Mouse (Mus musculus) midbrain, postnatal 0 days (tissue): ENCODE results near the gene Hist1h3a. TPM values are rescaled to one million over a fixed set of nuclear protein-coding genes. Genes with fewer than 3 reads are reported as not detected.

Experiments
- ATAC-seq: fragments of 200-750 bp; cut with Nextera tagmentation; 2 replicates; pipeline ENCODE4 v1.8.0; 2017; ENCODE audit warnings: moderate number of reproducible peaks, mild to moderate bottlenecking, moderate TSS enrichment, moderate library complexity; ENCODE audit not compliant: low FRiP score
- DNase-seq: peaks from one replicate; pipeline ENCODE4 v3.0.0-alpha.2; 2015; ENCODE audit warnings: low spot score
- H3K27ac ChIP-seq: fragments of 300-500 bp; sonication (generic); 2 replicates; pipeline ENCODE4 v1.5.1; 2014; ENCODE audit warnings: low read depth, mild to moderate bottlenecking, low read length, mixed read lengths
- H3K27me3 ChIP-seq: fragments of 300-500 bp; sonication (generic); 2 replicates; pipeline ENCODE4 v1.6.1; 2014; ENCODE audit warnings: low read length, control low read depth, mixed read lengths; ENCODE audit not compliant: insufficient read depth
- H3K36me3 ChIP-seq: fragments of 300-500 bp; sonication (generic); 2 replicates; pipeline ENCODE4 v1.6.1; 2014; ENCODE audit warnings: low read length, control low read depth, mixed read lengths; ENCODE audit not compliant: insufficient read depth
- H3K4me1 ChIP-seq: fragments of 300-500 bp; sonication (generic); 2 replicates; pipeline ENCODE4 v1.6.1; 2014; ENCODE audit warnings: mild to moderate bottlenecking, control low read depth, antibody characterized with exemption, low read length, mixed read lengths; ENCODE audit not compliant: insufficient read depth
- H3K4me2 ChIP-seq: fragments of 300-500 bp; sonication (generic); 2 replicates; pipeline ENCODE4 v1.6.1; 2014; ENCODE audit warnings: low read depth, mild to moderate bottlenecking, low read length, mixed read lengths; ENCODE audit not compliant: poor library complexity, severe bottlenecking
- H3K4me3 ChIP-seq: fragments of 300-500 bp; sonication (generic); 2 replicates; pipeline ENCODE4 v1.5.1; 2014; ENCODE audit warnings: low read depth, mild to moderate bottlenecking, low read length, moderate library complexity
- H3K9ac ChIP-seq: fragments of 300-500 bp; sonication (generic); replicated peaks from 2 replicates; pipeline ENCODE4 v1.6.1; 2014; ENCODE audit warnings: mild to moderate bottlenecking, low read length, moderate library complexity, mixed read lengths; ENCODE audit not compliant: poor library complexity, severe bottlenecking
- H3K9me3 ChIP-seq: fragments of 300-500 bp; sonication (generic); 2 replicates; pipeline ENCODE4 v1.6.1; 2016; ENCODE audit warnings: low read length, control low read depth
- CTCF ChIP-seq: IDR thresholded peaks from 2 replicates; pipeline ENCODE4 v1.5.1; 2016; ENCODE audit warnings: antibody characterized with exemption, mild to moderate bottlenecking
- WGBS: fragments of 180-500 bp; shearing (Covaris S2); extraction: QIAGEN DNeasy Blood & Tissue Kit; methylation state at CpG from one replicate; pipeline ENCODE4 v1.1.7; 2014; 5-methylcytosine and 5-hydroxymethylcytosine counted together
- polyA plus RNA-seq: library from polyadenylated mRNA; unstranded; fragments of >200 nt; fragmentation: Nextera tagmentation; extraction: Ambion mirVana; gene quantifications from 2 replicates; pipeline ENCODE4 v1.2.1, GENCODE M21; 2015
- total RNA-seq: library from RNA; depleted of rRNA; stranded (reverse); fragments of >200 nt; gene quantifications from 2 replicates; pipeline ENCODE4 v1.2.3, GENCODE M21; 2014

The Hist1h3a gene
- total and polyA plus RNA-seq, 2 experiments from 2014 or later = 0.99 to 620 TPM

DNA sequence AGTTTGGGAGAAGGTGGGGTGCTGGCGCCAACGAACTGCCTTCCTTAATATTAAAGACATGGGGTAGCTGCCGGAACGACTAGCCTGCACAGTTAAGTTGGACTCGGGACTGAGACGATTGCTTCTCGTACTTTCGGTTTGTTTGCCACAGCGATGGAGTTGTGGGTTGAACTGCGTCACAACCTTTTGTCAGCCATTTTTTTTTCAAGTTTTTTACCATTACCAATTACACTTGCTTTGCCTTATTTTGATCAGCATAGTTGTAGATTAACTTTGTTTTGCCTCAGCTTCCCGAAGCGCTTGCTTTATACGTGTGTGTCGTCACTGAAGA lies 22.3 kb downstream of the Hist1h3a start:
- H3K4me3 ChIP-seq = peak overlapping the region; percentile 56
- no peak; the same call in 1 of the 2 replicates for ATAC-seq

DNA sequence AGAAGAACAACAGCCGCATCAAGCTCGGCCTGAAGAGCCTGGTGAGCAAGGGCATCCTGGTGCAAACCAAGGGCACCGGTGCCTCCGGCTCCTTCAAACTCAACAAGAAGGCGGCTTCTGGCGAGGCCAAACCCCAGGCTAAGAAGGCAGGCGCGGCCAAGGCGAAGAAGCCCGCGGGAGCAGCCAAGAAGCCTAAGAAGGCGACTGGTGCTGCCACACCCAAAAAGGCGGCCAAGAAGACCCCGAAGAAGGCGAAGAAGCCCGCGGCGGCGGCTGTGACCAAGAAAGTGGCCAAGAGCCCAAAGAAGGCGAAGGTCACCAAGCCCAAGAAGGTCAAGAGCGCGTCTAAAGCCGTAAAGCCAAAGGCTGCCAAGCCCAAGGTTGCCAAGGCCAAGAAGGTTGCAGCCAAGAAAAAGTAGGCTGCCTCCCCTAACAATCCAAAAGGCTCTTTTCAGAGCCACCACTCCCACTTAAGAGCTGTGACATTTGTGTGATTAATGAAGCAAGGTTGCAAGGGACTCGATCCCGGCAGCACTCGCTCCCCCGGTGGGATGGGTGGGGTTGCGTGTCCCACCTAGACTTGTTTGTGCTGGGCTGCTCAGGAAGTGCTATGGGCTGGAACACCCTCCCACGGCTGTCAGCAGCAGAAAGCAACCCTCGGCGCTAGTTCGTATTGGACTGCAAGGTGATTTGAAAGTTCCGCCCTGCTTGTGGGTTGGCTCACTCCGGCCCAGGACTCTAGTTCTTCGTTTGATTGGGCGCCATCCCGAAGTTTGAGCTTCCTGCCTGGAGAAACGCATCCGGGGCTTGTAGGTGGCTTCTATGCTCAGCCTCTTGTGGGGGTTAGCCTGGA lies 22.9 kb downstream of the Hist1h3a start:
- Histone ChIP-seq H3K9me3 (no peaks in the 10 kb centered on the region), H3K4me1 (no peaks in the 10 kb centered on the region), H3K4me2 (peak overlapping the region; percentile 99), H3K9ac (peak overlapping the region; percentile 55), H3K36me3 (no peaks in the 10 kb centered on the region), H3K4me3 (peak overlapping the region; percentile 56), H3K27ac (peak overlapping the region; percentile 78), H3K27me3 (no peaks in the 10 kb centered on the region)
- TF ChIP-seq CTCF = no peak
- ATAC-seq (peak; percentile 89), DNase-seq (peak; percentile 97)
- WGBS = 1% methylated on average over 39 of the region's 39 CpGs

More for the DNA sequence above, 22.3 kb downstream of the Hist1h3a start:
- no peak for DNase-seq
- TF ChIP-seq CTCF = no peak
- no peaks in the 10 kb centered on the region for H3K4me1 ChIP-seq
- no peaks in the 10 kb centered on the region for H3K9me3 ChIP-seq
- H3K4me2 ChIP-seq = peak overlapping the region; percentile 99
- peak overlapping the region; percentile 44 for H3K27ac ChIP-seq
- 1% methylated on average over 14 of the region's 14 CpGs for WGBS
- H3K36me3 ChIP-seq = no peaks in the 10 kb centered on the region
- H3K27me3 ChIP-seq = no peaks in the 10 kb centered on the region
- peak overlapping the region; percentile 55; the same call in 1 of the 2 replicates for H3K9ac ChIP-seq

DNA sequence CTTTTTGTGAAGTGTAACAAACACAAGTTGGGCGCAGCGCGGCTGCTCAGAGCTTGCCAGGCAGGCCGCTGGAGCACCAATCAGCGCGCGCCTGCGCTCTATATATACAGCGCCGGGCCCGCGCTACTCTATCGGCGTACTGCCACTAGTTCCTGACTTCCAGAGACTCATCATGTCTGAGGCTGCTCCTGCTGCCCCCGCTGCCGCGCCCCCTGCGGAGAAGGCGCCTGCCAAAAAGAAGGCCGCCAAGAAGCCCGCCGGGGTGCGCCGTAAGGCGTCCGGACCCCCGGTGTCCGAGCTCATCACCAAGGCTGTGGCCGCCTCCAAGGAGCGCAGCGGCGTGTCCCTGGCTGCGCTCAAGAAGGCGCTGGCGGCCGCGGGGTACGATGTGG lies 23.5 kb downstream of the Hist1h3a start, which contains the start of gene Hist1h1c:
TSS of gene Hist1h1c (plus strand) at position 132 of the 392 bp plus-strand sequence.
- H3K4me2 ChIP-seq = peak within 1 kb of the TSS; percentile 99
- H3K27ac ChIP-seq = peak within 1 kb of the TSS; percentile 78
- peak; percentile 94 for ATAC-seq
- peak within 1 kb of the TSS; percentile 56 for H3K4me3 ChIP-seq
- no peaks in the 10 kb centered on the region for H3K36me3 ChIP-seq
- H3K4me1 ChIP-seq = no peaks in the 10 kb centered on the region
- peak within 1 kb of the TSS; percentile 55 for H3K9ac ChIP-seq
- H3K27me3 ChIP-seq = no peaks in the 10 kb centered on the region
- under 1% methylated on average over 30 of the region's 38 CpGs for WGBS
- DNase-seq = peak; percentile 93
- TF ChIP-seq CTCF = no peak
- H3K9me3 ChIP-seq = no peaks in the 10 kb centered on the region

DNA sequence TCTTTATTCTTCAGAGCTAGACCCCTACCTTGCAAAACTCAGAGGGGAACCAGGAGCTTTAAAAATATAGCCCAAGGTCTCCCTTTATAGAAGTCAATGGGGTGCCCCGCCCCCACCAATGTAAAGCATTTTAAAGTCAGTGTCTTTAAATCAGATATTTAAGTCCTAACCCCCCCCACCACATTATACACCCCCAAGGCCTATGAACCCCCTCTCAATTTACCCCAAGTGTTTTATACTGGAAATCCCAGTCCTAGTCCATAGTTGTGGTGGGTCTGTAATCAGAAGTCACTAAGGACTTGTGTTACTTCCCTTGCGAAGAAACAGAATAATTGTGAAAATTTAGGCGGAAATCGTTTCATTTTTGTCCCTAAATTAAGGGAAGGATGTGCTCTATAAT lies 24.1 kb downstream of the Hist1h3a start:
- peak overlapping the region; percentile 55; the same call in 1 of the 2 replicates for H3K9ac ChIP-seq
- H3K36me3 ChIP-seq = no peaks in the 10 kb centered on the region
- DNase-seq = no peak
- peak overlapping the region; percentile 99 for H3K4me2 ChIP-seq
- H3K4me3 ChIP-seq = peak overlapping the region; percentile 56
- 24% methylated on average over 4 of the region's 4 CpGs for WGBS
- no peaks in the 10 kb centered on the region for H3K27me3 ChIP-seq
- ATAC-seq = no peak
- no peak for TF ChIP-seq CTCF
- no peaks in the 10 kb centered on the region for H3K4me1 ChIP-seq
- H3K27ac ChIP-seq = peak overlapping the region; percentile 78
- no peaks in the 10 kb centered on the region for H3K9me3 ChIP-seq

DNA sequence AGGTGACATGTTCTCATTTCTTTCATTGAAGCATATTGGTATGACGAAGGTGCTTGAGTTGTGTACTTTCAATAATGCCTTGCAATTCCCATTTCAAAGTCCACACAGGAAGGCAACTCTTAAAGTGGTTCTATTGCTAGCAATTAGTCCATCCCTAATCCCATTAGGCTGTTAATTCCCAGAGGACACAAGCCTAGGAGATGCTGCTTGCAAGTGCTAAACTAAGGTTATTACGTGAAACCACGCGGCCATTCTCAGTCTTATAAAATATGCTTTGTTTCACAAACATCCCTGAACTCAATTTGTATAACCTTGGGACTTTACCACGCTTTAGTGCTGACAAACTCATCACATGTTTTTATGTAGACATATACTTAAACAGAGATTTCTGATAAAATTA lies 25.1 kb downstream of the Hist1h3a start:
- 65% methylated on average over 5 of the region's 5 CpGs for WGBS
- no peak for TF ChIP-seq CTCF
- Histone ChIP-seq H3K4me2 (no peak overlapping the region), H3K27me3 (no peaks in the 10 kb centered on the region), H3K36me3 (no peaks in the 10 kb centered on the region), H3K4me3 (no peak overlapping the region), H3K9me3 (no peaks in the 10 kb centered on the region), H3K27ac (no peak overlapping the region), H3K4me1 (no peaks in the 10 kb centered on the region), H3K9ac (no peak overlapping the region)
- DNase-seq = no peak
- no peak for ATAC-seq

DNA sequence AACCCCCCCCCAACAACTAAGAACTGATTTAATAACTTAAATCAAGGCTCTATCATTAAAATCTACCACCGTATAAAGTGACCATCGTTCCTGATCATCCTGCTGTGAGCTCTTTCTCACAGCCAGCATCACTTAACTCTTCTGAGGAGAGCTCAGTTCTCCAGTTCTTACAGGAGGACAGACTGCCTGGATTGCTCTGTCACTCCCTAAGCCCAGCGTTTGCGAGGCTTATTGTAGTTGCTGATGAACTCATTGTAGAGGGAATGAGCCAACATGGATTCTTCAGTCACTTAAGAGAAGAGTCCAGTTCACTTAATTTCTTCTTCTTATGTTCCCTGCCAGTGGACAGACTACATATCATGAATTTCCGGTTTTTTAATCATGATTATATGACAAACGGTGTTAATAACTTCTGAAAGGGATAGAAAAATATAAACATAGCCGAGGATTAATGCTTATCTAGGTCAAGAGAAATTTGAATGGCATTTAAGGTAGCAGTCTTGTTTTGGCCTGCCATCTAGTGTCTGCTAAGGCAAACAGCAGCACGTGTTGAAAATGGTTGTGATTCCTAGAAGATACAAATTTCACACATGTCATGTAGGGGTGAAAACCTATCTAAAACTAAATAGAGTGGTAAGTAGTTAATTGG lies 29.9 kb downstream of the Hist1h3a start:
- Histone ChIP-seq H3K36me3 (no peaks in the 10 kb centered on the region), H3K27me3 (no peaks in the 10 kb centered on the region), H3K9me3 (no peaks in the 10 kb centered on the region), H3K9ac (no peak overlapping the region), H3K27ac (no peak overlapping the region), H3K4me3 (no peak overlapping the region), H3K4me2 (no peak overlapping the region), H3K4me1 (no peaks in the 10 kb centered on the region)
- WGBS = 21% methylated on average over 8 of the region's 8 CpGs
- 0 out of 2 replicates have a peak, but pooled peaks have one; percentile 66 for ATAC-seq
- peak; percentile 69 for DNase-seq
- TF ChIP-seq CTCF = peak; percentile 91
